Mouse (Mus musculus) testis, adult 2 months (tissue): Measurements from ENCODE around the gene 1700125H20Rik.

Source experiments
- CTCF ChIP-seq: fragments of 200-500 bp; IDR thresholded peaks from 2 replicates; pipeline ENCODE4 v1.5.1; 2012; ENCODE audit warnings: low read depth, mild to moderate bottlenecking, inconsistent platforms, low read length, moderate library complexity; ENCODE audit not compliant: control insufficient read depth, insufficient read depth, insufficient replicate concordance
- POLR2A ChIP-seq: fragments of 200-500 bp; IDR thresholded peaks from 2 replicates; pipeline ENCODE4 v1.6.1; 2012; ENCODE audit warnings: low read depth, mild to moderate bottlenecking, inconsistent platforms, low read length, moderate library complexity; ENCODE audit not compliant: control insufficient read depth

DNA sequence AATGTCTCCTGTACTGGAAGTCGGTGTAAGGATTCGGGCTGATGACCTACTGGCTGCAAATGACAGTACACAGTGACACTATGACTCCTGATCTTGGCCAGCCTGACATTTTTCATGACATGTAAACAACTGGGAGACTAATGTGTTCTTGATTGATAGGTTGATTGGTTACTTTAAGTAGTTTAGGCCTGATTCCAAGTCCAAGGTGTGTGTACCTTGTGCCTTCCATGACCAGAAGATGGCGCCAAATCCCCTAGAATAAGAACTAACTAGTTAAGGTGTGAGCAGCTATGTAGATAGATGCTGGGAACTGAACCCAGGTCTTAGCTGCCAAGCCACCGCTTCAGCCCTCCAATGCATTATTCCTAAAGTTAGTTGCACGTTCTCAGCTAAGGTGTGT is 13.9 kb downstream of the 1700125H20Rik start:
- TF ChIP-seq CTCF (peak; percentile 24; the same call in 1 of the 2 replicates), POLR2A (no peak)
